Mouse (Mus musculus) heart, postnatal 0 days (tissue): Measurements from ENCODE around the gene Hist1h2bj. TPM values are rescaled to one million over a fixed set of nuclear protein-coding genes. Genes with fewer than 3 reads are reported as not detected.

Experiments
- ATAC-seq: fragments of 200-750 bp; cut with Nextera tagmentation; 2 replicates; pipeline ENCODE4 v1.8.0; 2017; ENCODE audit warnings: low read depth, moderate number of reproducible peaks, moderate library complexity; ENCODE audit not compliant: insufficient read depth
- DNase-seq: peaks from one replicate; pipeline ENCODE4 v3.0.0-alpha.2; 2016; ENCODE audit warnings: low spot score
- H3K27ac ChIP-seq: fragments of 300-500 bp; sonication (generic); 2 replicates; pipeline ENCODE4 v1.5.1; 2014; ENCODE audit warnings: low read depth, mild to moderate bottlenecking
- H3K27me3 ChIP-seq: fragments of 300-500 bp; sonication (generic); 2 replicates; pipeline ENCODE4 v1.6.1; 2014; ENCODE audit warnings: low read length, mixed read lengths; ENCODE audit not compliant: control insufficient read depth, insufficient read depth
- H3K36me3 ChIP-seq: fragments of 300-500 bp; sonication (generic); replicated peaks from 2 replicates; pipeline ENCODE4 v1.6.1; 2014; ENCODE audit warnings: low read length, mixed read lengths; ENCODE audit not compliant: control insufficient read depth, insufficient read depth
- H3K4me1 ChIP-seq: fragments of 300-500 bp; sonication (generic); 2 replicates; pipeline ENCODE4 v1.6.1; 2014; ENCODE audit warnings: antibody characterized with exemption; ENCODE audit not compliant: control insufficient read depth, insufficient read depth
- H3K4me2 ChIP-seq: fragments of 300-500 bp; sonication (generic); 2 replicates; pipeline ENCODE4 v1.6.1; 2014; ENCODE audit warnings: low read depth, mild to moderate bottlenecking, low read length, moderate library complexity
- H3K4me3 ChIP-seq: fragments of 300-500 bp; sonication (generic); 2 replicates; pipeline ENCODE4 v1.5.1; 2014; ENCODE audit warnings: low read depth, low read length
- H3K9ac ChIP-seq: fragments of 300-500 bp; sonication (generic); replicated peaks from 2 replicates; pipeline ENCODE4 v1.6.1; 2014; ENCODE audit warnings: low read depth, low read length, mixed read lengths
- H3K9me3 ChIP-seq: fragments of 300-500 bp; sonication (generic); replicated peaks from 2 replicates; pipeline ENCODE4 v1.6.1; 2016; ENCODE audit warnings: low read length; ENCODE audit not compliant: control insufficient read depth
- CTCF ChIP-seq: IDR thresholded peaks from 2 replicates; pipeline ENCODE4 v1.5.1; 2016; ENCODE audit warnings: antibody characterized with exemption, control low read depth, low read depth
- EP300 ChIP-seq: IDR thresholded peaks from 2 replicates; pipeline ENCODE4 v1.6.1; 2016; ENCODE audit warnings: antibody characterized with exemption, low read depth
- WGBS: fragments of 180-500 bp; shearing (Covaris S2); extraction: QIAGEN DNeasy Blood & Tissue Kit; methylation state at CpG from one replicate; pipeline ENCODE4 v1.1.7; 2014; 5-methylcytosine and 5-hydroxymethylcytosine counted together
- polyA plus RNA-seq: library from polyadenylated mRNA; unstranded; fragments of >200 nt; fragmentation: Nextera tagmentation; extraction: Ambion mirVana; gene quantifications from 2 replicates; pipeline ENCODE4 v1.2.1, GENCODE M21; 2015
- total RNA-seq: library from RNA; depleted of rRNA; stranded (reverse); fragments of >200 nt; gene quantifications from 2 replicates; pipeline ENCODE4 v1.2.3, GENCODE M21; 2014; ENCODE audit warnings: low replicate concordance

Gene Hist1h2bj
- total and polyA plus RNA-seq, 2 experiments from 2014 or later = 3.1 to 1,225 TPM

GRCm38 (mm10) chr13:22015479-22016450 lies 27.2 kb upstream of the Hist1h2bj start:
- Histone ChIP-seq H3K4me1 (0 out of 2 replicates have a peak, but pooled peaks cover 2% of the 10 kb centered on the region), H3K36me3 (no peaks in the 10 kb centered on the region), H3K27me3 (peaks cover 49% of the 10 kb centered on the region), H3K9me3 (no peaks in the 10 kb centered on the region), H3K4me2 (peak overlapping the region; percentile 2; the same call in 1 of the 2 replicates), H3K27ac (no peak overlapping the region), H3K4me3 (peak overlapping the region; percentile 30; the same call in 1 of the 2 replicates), H3K9ac (no peak overlapping the region)
- TF ChIP-seq EP300 (no peak), CTCF (no peak)
- no peak for DNase-seq
- ATAC-seq = peak; percentile 79
- 18% methylated on average over 27 of the region's 27 CpGs for WGBS

- no peak overlapping the region for H3K27ac ChIP-seq
- peak overlapping the region; percentile 62 for H3K4me3 ChIP-seq
- H3K27me3 ChIP-seq = peaks cover 11% of the 10 kb centered on the region
- H3K9ac ChIP-seq = peak overlapping the region; percentile 52
- no peaks in the 10 kb centered on the region for H3K9me3 ChIP-seq
- H3K4me1 ChIP-seq = 0 out of 2 replicates have a peak, but pooled peaks cover 2% of the 10 kb centered on the region
- DNase-seq (no peak), ATAC-seq (peak; percentile 61; the same call in 1 of the 2 replicates)
- no peak for TF ChIP-seq CTCF
- no peak for TF ChIP-seq EP300
- H3K36me3 ChIP-seq = no peaks in the 10 kb centered on the region
- WGBS = under 1% methylated on average over 44 of the region's 44 CpGs
- H3K4me2 ChIP-seq = peak overlapping the region; percentile 93
Observed at GRCm38 (mm10) chr13:22019934-22020835, 22.8 kb upstream of the Hist1h2bj start.

- Histone ChIP-seq H3K27me3 (0 out of 2 replicates have a peak, but pooled peaks cover 7% of the 10 kb centered on the region), H3K4me1 (0 out of 2 replicates have a peak, but pooled peaks cover 2% of the 10 kb centered on the region), H3K4me2 (peak overlapping the region; percentile 93), H3K27ac (peak overlapping the region; percentile 55), H3K36me3 (no peaks in the 10 kb centered on the region), H3K9me3 (no peaks in the 10 kb centered on the region), H3K4me3 (peak overlapping the region; percentile 62), H3K9ac (peak overlapping the region; percentile 52; the same call in 1 of the 2 replicates)
- under 1% methylated on average over 8 of the region's 8 CpGs for WGBS
- TF ChIP-seq EP300 (no peak), CTCF (no peak)
- peak; percentile 72 for ATAC-seq
- DNase-seq = no peak
Observed at GRCm38 (mm10) chr13:22020901-22021339, 22.1 kb upstream of the Hist1h2bj start.

- peak overlapping the region; percentile 55 for H3K27ac ChIP-seq
- H3K4me2 ChIP-seq = peak overlapping the region; percentile 93
- TF ChIP-seq EP300 (no peak), CTCF (no peak)
- H3K9me3 ChIP-seq = no peaks in the 10 kb centered on the region
- H3K27me3 ChIP-seq = 0 out of 2 replicates have a peak, but pooled peaks cover 3% of the 10 kb centered on the region
- peak; percentile 51; the same call in 1 of the 2 replicates for ATAC-seq
- 0 out of 2 replicates have a peak, but pooled peaks cover 2% of the 10 kb centered on the region for H3K4me1 ChIP-seq
- peak overlapping the region; percentile 50 for H3K9ac ChIP-seq
- peak overlapping the region; percentile 62 for H3K4me3 ChIP-seq
- WGBS = under 1% methylated on average over 11 of the region's 11 CpGs
- no peaks in the 10 kb centered on the region for H3K36me3 ChIP-seq
- DNase-seq = no peak
Observed at GRCm38 (mm10) chr13:22021581-22021980, 21.4 kb upstream of the Hist1h2bj start.

- H3K9ac ChIP-seq = peak overlapping the region; percentile 50
- H3K4me1 ChIP-seq = 0 out of 2 replicates have a peak, but pooled peaks cover 2% of the 10 kb centered on the region
- H3K27ac ChIP-seq = peak overlapping the region; percentile 55; the same call in 1 of the 2 replicates
- 1% methylated on average over 9 of the region's 9 CpGs for WGBS
- DNase-seq = peak; percentile 68
- no peak for TF ChIP-seq CTCF
- TF ChIP-seq EP300 = no peak
- H3K4me2 ChIP-seq = peak overlapping the region; percentile 93
- H3K36me3 ChIP-seq = no peaks in the 10 kb centered on the region
- peak overlapping the region; percentile 62 for H3K4me3 ChIP-seq
- no peaks in the 10 kb centered on the region for H3K9me3 ChIP-seq
- H3K27me3 ChIP-seq = 0 out of 2 replicates have a peak, but pooled peaks cover 3% of the 10 kb centered on the region
- peak; percentile 73 for ATAC-seq
Observed at GRCm38 (mm10) chr13:22022241-22022640, 20.8 kb upstream of the Hist1h2bj start.
